Mouse (Mus musculus) right cerebral cortex, postnatal 4 days (tissue): Measurements from ENCODE around the gene Lnx2.

Experiments
- DNase-seq: peaks from one replicate; pipeline ENCODE4 v3.0.0-alpha.2; 2022

Gene Lnx2

GRCm38 (mm10) chr5:147015191-147015590 is 61.2 kb downstream of the Lnx2 start:
- no peak for DNase-seq

GRCm38 (mm10) chr5:147013845-147014244 is 62.5 kb downstream of the Lnx2 start:
- no peak for DNase-seq

- no peak for DNase-seq
These were observed 65.1 kb downstream of the Lnx2 start for GRCm38 (mm10) chr5:147011333-147011732.

- no peak for DNase-seq
These were observed 73.1 kb downstream of the Lnx2 start for GRCm38 (mm10) chr5:147003303-147003702.

- DNase-seq = no peak
These were observed 75.1 kb downstream of the Lnx2 start for GRCm38 (mm10) chr5:147001312-147001711.

- DNase-seq = no peak
These were observed 77.6 kb downstream of the Lnx2 start for GRCm38 (mm10) chr5:146998802-146999201.

- no peak for DNase-seq
These were observed 79.6 kb downstream of the Lnx2 start for GRCm38 (mm10) chr5:146996812-146997211.

- no peak for DNase-seq
These were observed 81.4 kb downstream of the Lnx2 start for GRCm38 (mm10) chr5:146994973-146995372.

GRCm38 (mm10) chr5:146993509-146993908 is 82.9 kb downstream of the Lnx2 start:
- DNase-seq = no peak

GRCm38 (mm10) chr5:146989051-146989450 is 87.3 kb downstream of the Lnx2 start:
- no peak for DNase-seq

- DNase-seq = no peak
These were observed 88.8 kb downstream of the Lnx2 start for GRCm38 (mm10) chr5:146987588-146987987.

- DNase-seq = no peak
These were observed 90.5 kb downstream of the Lnx2 start for GRCm38 (mm10) chr5:146985725-146986433.

GRCm38 (mm10) chr5:146983216-146983615 is 93.2 kb downstream of the Lnx2 start:
- DNase-seq = peak; percentile 63

- no peak for DNase-seq
These were observed 95.0 kb downstream of the Lnx2 start for GRCm38 (mm10) chr5:146981376-146981775.

GRCm38 (mm10) chr5:146974781-146975123 is 101.6 kb downstream of the Lnx2 start:
- no peak for DNase-seq

GRCm38 (mm10) chr5:146973858-146974780 is 102.3 kb downstream of the Lnx2 start:
- DNase-seq = no peak

- DNase-seq = no peak
These were observed 103.0 kb downstream of the Lnx2 start for GRCm38 (mm10) chr5:146973353-146973752.

GRCm38 (mm10) chr5:146971776-146972561 is 104.4 kb downstream of the Lnx2 start:
- no peak for DNase-seq

GRCm38 (mm10) chr5:146968695-146969393 is 107.5 kb downstream of the Lnx2 start:
- DNase-seq = no peak
